Mouse (Mus musculus) intestine, embryonic 15.5 days (tissue): ENCODE data around the gene Gphb5. TPM values are rescaled to one million over a fixed set of nuclear protein-coding genes. Genes with fewer than 3 reads are reported as not detected.
"Not testable (repeated sequence)": the region's sequence is repeated elsewhere in the genome, so short reads cannot be mapped to it uniquely, and the experiment has no call there.

ENCODE experiments used
- ATAC-seq: fragments of 200-750 bp; cut with Nextera tagmentation; 2 replicates; pipeline ENCODE4 v1.8.0; 2017; ENCODE audit warnings: moderate TSS enrichment, moderate library complexity
- H3K27ac ChIP-seq: fragments of 300-500 bp; sonication (generic); 2 replicates; pipeline ENCODE4 v1.5.1; 2015; ENCODE audit warnings: mild to moderate bottlenecking, inconsistent platforms
- H3K27me3 ChIP-seq: fragments of 300-500 bp; sonication (generic); replicated peaks from 2 replicates; pipeline ENCODE4 v1.6.1; 2015; ENCODE audit warnings: inconsistent platforms
- H3K36me3 ChIP-seq: fragments of 300-500 bp; sonication (generic); 2 replicates; pipeline ENCODE4 v1.6.1; 2015; ENCODE audit warnings: inconsistent platforms
- H3K4me1 ChIP-seq: fragments of 300-500 bp; sonication (generic); replicated peaks from 2 replicates; pipeline ENCODE4 v1.6.1; 2015; ENCODE audit warnings: inconsistent platforms
- H3K4me2 ChIP-seq: fragments of 300-500 bp; sonication (generic); replicated peaks from 2 replicates; pipeline ENCODE4 v1.6.1; 2015; ENCODE audit warnings: mild to moderate bottlenecking, inconsistent platforms
- H3K4me3 ChIP-seq: fragments of 300-500 bp; sonication (generic); replicated peaks from 2 replicates; pipeline ENCODE4 v1.5.1; 2015; ENCODE audit warnings: inconsistent platforms
- H3K9ac ChIP-seq: fragments of 300-500 bp; sonication (generic); 2 replicates; pipeline ENCODE4 v1.6.1; 2015; ENCODE audit warnings: inconsistent platforms
- H3K9me3 ChIP-seq: fragments of 300-500 bp; sonication (generic); 2 replicates; pipeline ENCODE4 v1.6.1; 2016; ENCODE audit warnings: inconsistent platforms
- WGBS: fragments of 180-500 bp; shearing (Covaris S2); methylation state at CpG from one replicate; pipeline ENCODE4 v1.1.7; 2015; 5-methylcytosine and 5-hydroxymethylcytosine counted together
- polyA plus RNA-seq: library from polyadenylated mRNA; unstranded; fragments of >200 nt; fragmentation: Nextera tagmentation; extraction: Ambion mirVana; gene quantifications from 2 replicates; pipeline ENCODE4 v1.2.1, GENCODE M21; 2015

Gene Gphb5
- polyA plus RNA-seq, 1 experiment from 2014 or later, result not detected

- H3K4me2 ChIP-seq, H3K27me3 ChIP-seq, H3K9me3 ChIP-seq, H3K4me1 ChIP-seq, H3K4me3 ChIP-seq, H3K36me3 ChIP-seq, ATAC-seq, H3K27ac ChIP-seq, H3K9ac ChIP-seq: not testable (repeated sequence)
- 85% methylated on average over 6 of the region's 6 CpGs for WGBS
Measured at GRCm38 (mm10) chr12:75432400-75432799, 15.8 kb upstream of the Gphb5 start.

GRCm38 (mm10) chr12:75429685-75430396 lies 13.3 kb upstream of the Gphb5 start:
- Histone ChIP-seq H3K9ac (no peak overlapping the region), H3K4me3 (no peak overlapping the region), H3K27me3 (no peaks in the 10 kb centered on the region), H3K36me3 (no peaks in the 10 kb centered on the region), H3K27ac (no peak overlapping the region), H3K4me1 (no peaks in the 10 kb centered on the region), H3K4me2 (no peak overlapping the region), H3K9me3 (no peaks in the 10 kb centered on the region)
- ATAC-seq, result no peak
- WGBS, result 93% methylated on average over 1 of the region's 1 CpGs

- 83% methylated on average over 6 of the region's 6 CpGs for WGBS
Measured at GRCm38 (mm10) chr12:75428719-75429118, 12.1 kb upstream of the Gphb5 start.

GRCm38 (mm10) chr12:75425882-75426281 lies 9.3 kb upstream of the Gphb5 start:
- 81% methylated on average over 7 of the region's 7 CpGs for WGBS
- Histone ChIP-seq H3K4me2 (no peak overlapping the region), H3K4me3 (no peak overlapping the region), H3K36me3 (no peaks in the 10 kb centered on the region), H3K27ac (no peak overlapping the region), H3K9ac (no peak overlapping the region), H3K4me1 (no peaks in the 10 kb centered on the region), H3K27me3 (no peaks in the 10 kb centered on the region), H3K9me3 (no peaks in the 10 kb centered on the region)
- no peak for ATAC-seq

More at GRCm38 (mm10) chr12:75428719-75429118, 12.1 kb upstream of the Gphb5 start:
- Histone ChIP-seq H3K9me3 (no peaks in the 10 kb centered on the region), H3K4me1 (no peaks in the 10 kb centered on the region), H3K27ac (no peak overlapping the region), H3K36me3 (no peaks in the 10 kb centered on the region), H3K4me3 (no peak overlapping the region), H3K4me2 (no peak overlapping the region), H3K9ac (no peak overlapping the region), H3K27me3 (no peaks in the 10 kb centered on the region)
- ATAC-seq, result no peak

GRCm38 (mm10) chr12:75424817-75425216 lies 8.2 kb upstream of the Gphb5 start:
- Histone ChIP-seq H3K4me1 (no peaks in the 10 kb centered on the region), H3K9me3 (no peaks in the 10 kb centered on the region), H3K27me3 (no peaks in the 10 kb centered on the region), H3K4me3 (no peak overlapping the region), H3K36me3 (no peaks in the 10 kb centered on the region), H3K27ac (no peak overlapping the region), H3K4me2 (no peak overlapping the region), H3K9ac (no peak overlapping the region)
- ATAC-seq, result no peak
- 82% methylated on average over 4 of the region's 4 CpGs for WGBS

GRCm38 (mm10) chr12:75424359-75424758 lies 7.8 kb upstream of the Gphb5 start:
- no peak for ATAC-seq
- H3K27ac ChIP-seq, result no peak overlapping the region
- H3K4me3 ChIP-seq, result no peak overlapping the region
- no peaks in the 10 kb centered on the region for H3K4me1 ChIP-seq
- H3K27me3 ChIP-seq, result no peaks in the 10 kb centered on the region
- no peak overlapping the region for H3K9ac ChIP-seq
- no peak overlapping the region for H3K4me2 ChIP-seq
- WGBS, result 71% methylated on average over 7 of the region's 7 CpGs
- H3K36me3 ChIP-seq, result no peaks in the 10 kb centered on the region
- no peaks in the 10 kb centered on the region for H3K9me3 ChIP-seq

GRCm38 (mm10) chr12:75414991-75415390 lies 1.6 kb downstream of the Gphb5 start:
- no peaks in the 10 kb centered on the region for H3K9me3 ChIP-seq
- H3K4me1 ChIP-seq, result no peaks in the 10 kb centered on the region
- no peak for ATAC-seq
- H3K27ac ChIP-seq, result no peak overlapping the region
- 79% methylated on average over 6 of the region's 6 CpGs for WGBS
- H3K9ac ChIP-seq, result no peak overlapping the region
- H3K4me2 ChIP-seq, result no peak overlapping the region
- H3K36me3 ChIP-seq, result no peaks in the 10 kb centered on the region
- no peak overlapping the region for H3K4me3 ChIP-seq
- no peaks in the 10 kb centered on the region for H3K27me3 ChIP-seq

GRCm38 (mm10) chr12:75412964-75413363 lies 3.6 kb downstream of the Gphb5 start:
- Histone ChIP-seq H3K27ac (no peak overlapping the region), H3K4me3 (no peak overlapping the region), H3K27me3 (no peaks in the 10 kb centered on the region), H3K4me1 (no peaks in the 10 kb centered on the region), H3K4me2 (0 out of 2 replicates have a peak overlapping the region, but pooled peaks have one; percentile 28), H3K9me3 (no peaks in the 10 kb centered on the region), H3K9ac (no peak overlapping the region), H3K36me3 (no peaks in the 10 kb centered on the region)
- no peak for ATAC-seq
- WGBS, result 57% methylated on average over 9 of the region's 9 CpGs

- ATAC-seq, result no peak
- peaks cover 3% of the 10 kb centered on the region; the same call in 1 of the 2 replicates for H3K36me3 ChIP-seq
- no peak overlapping the region for H3K4me2 ChIP-seq
- 50% methylated on average over 7 of the region's 7 CpGs for WGBS
- H3K4me3 ChIP-seq, result no peak overlapping the region
- no peak overlapping the region for H3K27ac ChIP-seq
- H3K27me3 ChIP-seq, result no peaks in the 10 kb centered on the region
- no peaks in the 10 kb centered on the region for H3K4me1 ChIP-seq
- H3K9ac ChIP-seq, result no peak overlapping the region
- H3K9me3 ChIP-seq, result no peaks in the 10 kb centered on the region
Measured at GRCm38 (mm10) chr12:75397077-75397476, 19.5 kb downstream of the Gphb5 start.

- no peak overlapping the region for H3K4me3 ChIP-seq
- H3K4me2 ChIP-seq, result no peak overlapping the region
- peaks cover 3% of the 10 kb centered on the region; the same call in 1 of the 2 replicates for H3K36me3 ChIP-seq
- no peaks in the 10 kb centered on the region for H3K4me1 ChIP-seq
- H3K27me3 ChIP-seq, result no peaks in the 10 kb centered on the region
- H3K9ac ChIP-seq, result no peak overlapping the region
- no peaks in the 10 kb centered on the region for H3K9me3 ChIP-seq
- WGBS, result 46% methylated on average over 3 of the region's 3 CpGs
- H3K27ac ChIP-seq, result no peak overlapping the region
- ATAC-seq, result no peak
Measured at GRCm38 (mm10) chr12:75396616-75397015, 20.0 kb downstream of the Gphb5 start.

GRCm38 (mm10) chr12:75394011-75394773 lies 22.4 kb downstream of the Gphb5 start:
- WGBS, result 66% methylated on average over 20 of the region's 20 CpGs

GRCm38 (mm10) chr12:75391526-75391925 lies 25.1 kb downstream of the Gphb5 start:
- 80% methylated on average over 9 of the region's 9 CpGs for WGBS
- H3K9me3 ChIP-seq, result no peaks in the 10 kb centered on the region
- no peaks in the 10 kb centered on the region for H3K4me1 ChIP-seq
- H3K27me3 ChIP-seq, result no peaks in the 10 kb centered on the region
- H3K9ac ChIP-seq, result no peak overlapping the region
- H3K4me3 ChIP-seq, result no peak overlapping the region
- no peak overlapping the region for H3K27ac ChIP-seq
- H3K36me3 ChIP-seq, result no peaks in the 10 kb centered on the region
- no peak for ATAC-seq
- no peak overlapping the region for H3K4me2 ChIP-seq

More at GRCm38 (mm10) chr12:75394011-75394773, 22.4 kb downstream of the Gphb5 start:
- no peak for ATAC-seq
- H3K27ac ChIP-seq, result no peak overlapping the region
- no peak overlapping the region for H3K9ac ChIP-seq
- H3K4me2 ChIP-seq, result no peak overlapping the region
- H3K36me3 ChIP-seq, result no peaks in the 10 kb centered on the region
- H3K4me1 ChIP-seq, result no peaks in the 10 kb centered on the region
- no peak overlapping the region for H3K4me3 ChIP-seq
- no peaks in the 10 kb centered on the region for H3K27me3 ChIP-seq
- no peaks in the 10 kb centered on the region for H3K9me3 ChIP-seq
